Mouse (Mus musculus): ENCODE results near the gene Mtif3. TPM values are rescaled to one million over a fixed set of nuclear protein-coding genes. Genes with fewer than 3 reads are reported as not detected.
A peak's percentile ranks its signal among the peaks of the same experiment; 100 is the strongest.

Mtif3 gene
- polyA plus RNA-seq, 1 experiment: 17.1 TPM

- Histone ChIP-seq H3K79me3 (ENCODE audit: low read depth) (no peaks in the 10 kb centered on the region), H3K4me3 (ENCODE audit: insufficient read depth, poor library complexity, severe bottlenecking) (no peak overlapping the region), H3K36me3 (ENCODE audit: control insufficient read depth, insufficient read depth) (no peaks in the 10 kb centered on the region), H3K27me3 (ENCODE audit: control insufficient read depth, insufficient read depth, insufficient read length) (no peaks in the 10 kb centered on the region), H3ac (ENCODE audit: control insufficient read depth, insufficient read length, low read depth) (no peak overlapping the region), H3K79me2 (ENCODE audit: control insufficient read depth, insufficient read depth) (no peaks in the 10 kb centered on the region)
- TF ChIP-seq CTCF (IDR thresholded peaks at IDR 0.05; ENCODE audit: control insufficient read depth, insufficient read depth, insufficient read length) (no peak), CEBPB (IDR thresholded peaks at IDR 0.05; ENCODE audit: low read depth) (no peak), MAX (IDR thresholded peaks at IDR 0.05) (no peak), MYOD1 (IDR thresholded peaks at IDR 0.05; ENCODE audit: control insufficient read depth, insufficient read length, low read depth) (no peak), FOSL1 (IDR thresholded peaks at IDR 0.05; ENCODE audit: insufficient read depth, low read length, poor library complexity, severe bottlenecking) (no peak), MYOG (IDR thresholded peaks at IDR 0.05; ENCODE audit: control insufficient read depth, extremely low read depth, insufficient read length) (no peak), USF1 (IDR thresholded peaks at IDR 0.05; ENCODE audit: low read depth) (no peak)
Observed at GRCm38 (mm10) chr5:146996812-146997211, 33.2 kb upstream of the Mtif3 start.

DNA sequence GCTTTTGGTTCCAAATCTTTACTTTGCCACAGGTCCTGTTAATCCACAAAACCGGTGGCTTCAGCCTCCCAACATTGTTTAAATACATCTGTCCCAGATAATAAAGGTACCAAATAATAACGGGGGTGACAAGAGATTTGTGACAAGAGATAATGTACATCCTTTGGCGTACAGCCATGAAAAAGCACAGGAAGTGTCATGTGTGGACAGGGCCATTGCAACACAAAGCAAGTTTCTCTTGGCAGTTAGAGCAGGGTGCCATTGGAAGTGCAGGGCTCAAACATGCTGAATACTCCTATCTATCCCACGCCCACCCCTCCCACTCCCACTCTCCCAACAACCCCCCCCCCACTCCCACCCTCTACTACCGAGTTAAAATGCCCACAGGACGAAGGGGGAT, 31.4 kb upstream of the Mtif3 start:
- no peak for TF ChIP-seq CEBPB (IDR thresholded peaks at IDR 0.05; ENCODE audit: low read depth)
- TF ChIP-seq MYOD1 (IDR thresholded peaks at IDR 0.05; ENCODE audit: control insufficient read depth, insufficient read length, low read depth): no peak
- no peak for TF ChIP-seq MAX (IDR thresholded peaks at IDR 0.05)
- no peak for TF ChIP-seq CTCF (IDR thresholded peaks at IDR 0.05; ENCODE audit: control insufficient read depth, insufficient read depth, insufficient read length)
- no peak for TF ChIP-seq USF1 (IDR thresholded peaks at IDR 0.05; ENCODE audit: low read depth)
- TF ChIP-seq MYOG (IDR thresholded peaks at IDR 0.05; ENCODE audit: control insufficient read depth, extremely low read depth, insufficient read length): no peak
- TF ChIP-seq FOSL1 (IDR thresholded peaks at IDR 0.05; ENCODE audit: insufficient read depth, low read length, poor library complexity, severe bottlenecking): no peak
- Histone ChIP-seq H3K4me3 (ENCODE audit: insufficient read depth, poor library complexity, severe bottlenecking) (no peak overlapping the region), H3K79me3 (ENCODE audit: low read depth) (no peaks in the 10 kb centered on the region), H3K27me3 (ENCODE audit: control insufficient read depth, insufficient read depth, insufficient read length) (no peaks in the 10 kb centered on the region), H3ac (ENCODE audit: control insufficient read depth, insufficient read length, low read depth) (no peak overlapping the region), H3K79me2 (ENCODE audit: control insufficient read depth, insufficient read depth) (no peaks in the 10 kb centered on the region), H3K36me3 (ENCODE audit: control insufficient read depth, insufficient read depth) (no peaks in the 10 kb centered on the region)

DNA sequence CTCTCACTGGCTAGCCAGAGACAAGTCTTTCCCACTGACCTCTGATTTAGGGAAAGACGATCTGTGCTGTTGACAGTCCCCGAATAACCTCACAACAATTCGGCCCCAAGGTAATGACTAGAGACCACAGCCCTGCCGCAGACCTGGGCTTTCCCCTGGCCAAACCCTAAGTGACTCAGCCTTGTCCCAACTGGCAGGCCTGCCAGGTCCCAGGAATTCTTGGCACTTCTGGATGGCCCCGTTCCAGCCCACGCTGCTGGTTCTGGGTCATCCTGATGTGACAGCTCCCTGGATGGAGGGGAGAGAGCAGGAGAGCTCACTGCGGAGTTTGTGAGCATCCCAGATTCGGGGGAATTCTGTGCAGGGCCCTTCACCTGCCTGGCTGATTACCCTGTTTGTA, 29.9 kb upstream of the Mtif3 start:
- Histone ChIP-seq H3K36me3 (ENCODE audit: control insufficient read depth, insufficient read depth) (no peaks in the 10 kb centered on the region), H3K27me3 (ENCODE audit: control insufficient read depth, insufficient read depth, insufficient read length) (no peaks in the 10 kb centered on the region), H3ac (ENCODE audit: control insufficient read depth, insufficient read length, low read depth) (no peak overlapping the region), H3K79me2 (ENCODE audit: control insufficient read depth, insufficient read depth) (no peaks in the 10 kb centered on the region), H3K79me3 (ENCODE audit: low read depth) (no peaks in the 10 kb centered on the region), H3K4me3 (ENCODE audit: insufficient read depth, poor library complexity, severe bottlenecking) (peak overlapping the region; percentile 14)
- TF ChIP-seq CTCF (IDR thresholded peaks at IDR 0.05; ENCODE audit: control insufficient read depth, insufficient read depth, insufficient read length) (no peak), FOSL1 (IDR thresholded peaks at IDR 0.05; ENCODE audit: insufficient read depth, low read length, poor library complexity, severe bottlenecking) (peak; percentile 21), USF1 (IDR thresholded peaks at IDR 0.05; ENCODE audit: low read depth) (no peak), MYOD1 (IDR thresholded peaks at IDR 0.05; ENCODE audit: control insufficient read depth, insufficient read length, low read depth) (no peak), MAX (IDR thresholded peaks at IDR 0.05) (peak; percentile 35), CEBPB (IDR thresholded peaks at IDR 0.05; ENCODE audit: low read depth) (no peak), MYOG (IDR thresholded peaks at IDR 0.05; ENCODE audit: control insufficient read depth, extremely low read depth, insufficient read length) (no peak)

DNA sequence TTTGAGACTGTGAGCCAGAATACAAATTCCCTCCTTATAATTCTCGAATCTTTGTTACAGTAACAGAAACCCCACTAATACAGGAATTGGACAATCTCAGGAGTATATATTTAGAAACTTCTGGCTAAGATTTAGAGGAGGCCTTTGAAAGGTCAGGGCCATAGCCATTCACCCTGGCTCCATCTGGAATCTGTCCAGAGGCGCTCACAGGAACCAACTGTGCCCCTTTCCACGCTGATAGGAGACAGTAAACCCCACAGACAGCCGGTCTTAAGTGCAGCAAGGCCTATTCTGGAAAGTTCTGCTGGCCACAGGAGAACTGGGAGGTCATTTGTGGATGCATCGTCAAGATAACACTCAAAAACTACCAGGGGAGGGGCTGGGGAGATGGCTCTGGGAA, 25.5 kb upstream of the Mtif3 start:
- no peaks in the 10 kb centered on the region for H3K27me3 ChIP-seq (ENCODE audit: control insufficient read depth, insufficient read depth, insufficient read length)
- no peaks in the 10 kb centered on the region for H3K79me2 ChIP-seq (ENCODE audit: control insufficient read depth, insufficient read depth)
- H3ac ChIP-seq (ENCODE audit: control insufficient read depth, insufficient read length, low read depth): no peak overlapping the region
- no peak overlapping the region for H3K4me3 ChIP-seq (ENCODE audit: insufficient read depth, poor library complexity, severe bottlenecking)
- H3K36me3 ChIP-seq (ENCODE audit: control insufficient read depth, insufficient read depth): no peaks in the 10 kb centered on the region
- H3K79me3 ChIP-seq (ENCODE audit: low read depth): no peaks in the 10 kb centered on the region
- TF ChIP-seq CEBPB (IDR thresholded peaks at IDR 0.05; ENCODE audit: low read depth) (no peak), CTCF (IDR thresholded peaks at IDR 0.05; ENCODE audit: control insufficient read depth, insufficient read depth, insufficient read length) (no peak), FOSL1 (IDR thresholded peaks at IDR 0.05; ENCODE audit: insufficient read depth, low read length, poor library complexity, severe bottlenecking) (no peak), MAX (IDR thresholded peaks at IDR 0.05) (no peak), MYOG (IDR thresholded peaks at IDR 0.05; ENCODE audit: control insufficient read depth, extremely low read depth, insufficient read length) (no peak), MYOD1 (IDR thresholded peaks at IDR 0.05; ENCODE audit: control insufficient read depth, insufficient read length, low read depth) (no peak), USF1 (IDR thresholded peaks at IDR 0.05; ENCODE audit: low read depth) (no peak)

DNA sequence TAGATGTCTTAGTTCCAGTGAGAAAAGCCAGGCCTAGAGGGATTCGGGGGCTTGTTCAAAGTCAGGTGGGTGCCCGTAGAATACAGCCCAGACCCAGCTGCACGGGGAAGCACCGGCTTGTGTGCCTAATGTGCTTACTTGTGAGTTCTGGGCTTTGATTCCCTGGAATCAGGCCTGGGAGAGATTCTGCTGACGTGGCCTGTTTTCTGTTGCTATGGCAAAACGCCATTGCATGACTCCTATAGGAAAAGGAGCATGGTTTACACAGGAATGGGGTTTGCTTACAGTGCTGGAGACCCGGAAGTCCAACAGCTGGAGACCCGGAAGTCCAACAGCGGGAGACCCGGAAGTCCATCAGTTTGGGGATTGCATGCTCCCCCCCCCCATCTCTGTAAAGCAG, 24.0 kb upstream of the Mtif3 start:
- TF ChIP-seq CTCF (IDR thresholded peaks at IDR 0.05; ENCODE audit: control insufficient read depth, insufficient read depth, insufficient read length): no peak
- H3K36me3 ChIP-seq (ENCODE audit: control insufficient read depth, insufficient read depth): no peaks in the 10 kb centered on the region
- no peak overlapping the region for H3K4me3 ChIP-seq (ENCODE audit: insufficient read depth, poor library complexity, severe bottlenecking)
- H3K79me3 ChIP-seq (ENCODE audit: low read depth): no peaks in the 10 kb centered on the region
- no peaks in the 10 kb centered on the region for H3K27me3 ChIP-seq (ENCODE audit: control insufficient read depth, insufficient read depth, insufficient read length)
- H3ac ChIP-seq (ENCODE audit: control insufficient read depth, insufficient read length, low read depth): no peak overlapping the region
- no peaks in the 10 kb centered on the region for H3K79me2 ChIP-seq (ENCODE audit: control insufficient read depth, insufficient read depth)

DNA sequence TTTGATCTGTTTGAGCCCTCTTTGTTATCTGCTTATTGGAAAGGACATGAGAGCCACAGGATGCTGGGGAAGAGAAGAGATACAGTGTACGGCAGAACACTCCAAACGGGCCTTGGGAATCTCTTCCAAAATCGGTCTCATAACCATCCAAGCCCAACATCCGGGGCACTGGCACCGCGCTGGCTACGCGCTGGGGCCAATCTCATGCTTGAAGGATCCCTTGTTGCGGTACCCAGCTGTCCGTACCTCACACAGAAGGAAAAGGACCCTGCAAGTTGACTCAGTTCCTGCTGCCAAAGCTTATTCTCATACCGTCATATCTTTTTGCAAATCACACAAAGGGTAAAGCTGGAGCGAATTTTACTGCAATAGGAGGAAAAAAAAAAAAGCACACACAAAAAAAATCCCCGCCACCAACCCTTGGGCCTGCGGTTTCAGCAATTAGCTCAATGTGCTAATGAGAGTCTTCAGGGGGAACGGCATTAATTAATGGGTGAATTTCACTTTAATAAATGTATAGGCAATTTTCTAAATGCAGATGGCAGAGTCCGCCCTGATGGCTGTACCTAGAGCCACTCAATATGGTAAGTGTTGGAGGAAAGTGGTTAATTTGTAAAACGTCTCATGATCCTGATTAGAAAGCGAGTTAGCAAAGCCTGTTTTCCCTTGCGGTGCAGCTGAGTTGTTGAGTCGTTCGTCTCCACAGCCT, 22.3 kb upstream of the Mtif3 start:
- Histone ChIP-seq H3K27me3 (ENCODE audit: control insufficient read depth, insufficient read depth, insufficient read length) (peaks cover 9% of the 10 kb centered on the region), H3K79me2 (ENCODE audit: control insufficient read depth, insufficient read depth) (no peaks in the 10 kb centered on the region), H3K4me3 (ENCODE audit: insufficient read depth, poor library complexity, severe bottlenecking) (no peak overlapping the region), H3K36me3 (ENCODE audit: control insufficient read depth, insufficient read depth) (no peaks in the 10 kb centered on the region), H3K79me3 (ENCODE audit: low read depth) (no peaks in the 10 kb centered on the region), H3ac (ENCODE audit: control insufficient read depth, insufficient read length, low read depth) (no peak overlapping the region)
- TF ChIP-seq MYOG (IDR thresholded peaks at IDR 0.05; ENCODE audit: control insufficient read depth, extremely low read depth, insufficient read length): no peak
- TF ChIP-seq USF1 (IDR thresholded peaks at IDR 0.05; ENCODE audit: low read depth): no peak
- TF ChIP-seq CEBPB (IDR thresholded peaks at IDR 0.05; ENCODE audit: low read depth): no peak
- TF ChIP-seq CTCF (IDR thresholded peaks at IDR 0.05; ENCODE audit: control insufficient read depth, insufficient read depth, insufficient read length): no peak
- no peak for TF ChIP-seq MYOD1 (IDR thresholded peaks at IDR 0.05; ENCODE audit: control insufficient read depth, insufficient read length, low read depth)
- TF ChIP-seq MAX (IDR thresholded peaks at IDR 0.05): no peak
- TF ChIP-seq FOSL1 (IDR thresholded peaks at IDR 0.05; ENCODE audit: insufficient read depth, low read length, poor library complexity, severe bottlenecking): no peak

Data from C2C12 (cell line).